Mouse (Mus musculus) limb, embryonic 12.5 days (tissue): ENCODE data around the gene Commd6. TPM values are rescaled to one million over a fixed set of nuclear protein-coding genes. Genes with fewer than 3 reads are reported as not detected.

Experiments
- ATAC-seq: fragments of 200-750 bp; cut with Nextera tagmentation; 2 replicates; pipeline ENCODE4 v1.8.0; 2017; ENCODE audit warnings: low read depth, moderate TSS enrichment; ENCODE audit not compliant: insufficient number of reproducible peaks, insufficient read depth, low FRiP score, low TSS enrichment
- H3K27ac ChIP-seq: fragments of 300-500 bp; sonication (generic); 2 replicates; pipeline ENCODE4 v1.5.1; 2016; ENCODE audit warnings: mild to moderate bottlenecking, moderate library complexity
- H3K27me3 ChIP-seq: fragments of 300-500 bp; sonication (generic); 2 replicates; pipeline ENCODE4 v1.6.1; 2016; ENCODE audit warnings: mild to moderate bottlenecking, moderate library complexity
- H3K36me3 ChIP-seq: fragments of 300-500 bp; sonication (generic); 2 replicates; pipeline ENCODE4 v1.6.1; 2016; ENCODE audit warnings: mild to moderate bottlenecking, moderate library complexity
- H3K4me1 ChIP-seq: fragments of 300-500 bp; sonication (generic); replicated peaks from 2 replicates; pipeline ENCODE4 v1.6.1; 2016
- H3K4me2 ChIP-seq: fragments of 300-500 bp; sonication (generic); 2 replicates; pipeline ENCODE4 v1.6.1; 2016; ENCODE audit warnings: mild to moderate bottlenecking, moderate library complexity
- H3K4me3 ChIP-seq: fragments of 300-500 bp; sonication (generic); replicated peaks from 2 replicates; pipeline ENCODE4 v1.5.1; 2016; ENCODE audit warnings: mild to moderate bottlenecking
- H3K9ac ChIP-seq: fragments of 300-500 bp; sonication (generic); replicated peaks from 2 replicates; pipeline ENCODE4 v1.6.1; 2016; ENCODE audit warnings: mild to moderate bottlenecking, moderate library complexity
- H3K9me3 ChIP-seq: fragments of 300-500 bp; sonication (generic); 2 replicates; pipeline ENCODE4 v1.6.1; 2016; ENCODE audit warnings: mild to moderate bottlenecking, moderate library complexity
- WGBS: fragments of 180-500 bp; shearing (Covaris S2); methylation state at CpG from one replicate; pipeline ENCODE4 v1.1.7; 2016; 5-methylcytosine and 5-hydroxymethylcytosine counted together
- polyA plus RNA-seq: library from polyadenylated mRNA; unstranded; fragments of >200 nt; fragmentation: Nextera tagmentation; extraction: Ambion mirVana; gene quantifications from 2 replicates; pipeline ENCODE4 v1.2.1, GENCODE M21; 2016

Commd6 gene
- polyA plus RNA-seq, 1 experiment from 2014 or later: 90.1 TPM

DNA sequence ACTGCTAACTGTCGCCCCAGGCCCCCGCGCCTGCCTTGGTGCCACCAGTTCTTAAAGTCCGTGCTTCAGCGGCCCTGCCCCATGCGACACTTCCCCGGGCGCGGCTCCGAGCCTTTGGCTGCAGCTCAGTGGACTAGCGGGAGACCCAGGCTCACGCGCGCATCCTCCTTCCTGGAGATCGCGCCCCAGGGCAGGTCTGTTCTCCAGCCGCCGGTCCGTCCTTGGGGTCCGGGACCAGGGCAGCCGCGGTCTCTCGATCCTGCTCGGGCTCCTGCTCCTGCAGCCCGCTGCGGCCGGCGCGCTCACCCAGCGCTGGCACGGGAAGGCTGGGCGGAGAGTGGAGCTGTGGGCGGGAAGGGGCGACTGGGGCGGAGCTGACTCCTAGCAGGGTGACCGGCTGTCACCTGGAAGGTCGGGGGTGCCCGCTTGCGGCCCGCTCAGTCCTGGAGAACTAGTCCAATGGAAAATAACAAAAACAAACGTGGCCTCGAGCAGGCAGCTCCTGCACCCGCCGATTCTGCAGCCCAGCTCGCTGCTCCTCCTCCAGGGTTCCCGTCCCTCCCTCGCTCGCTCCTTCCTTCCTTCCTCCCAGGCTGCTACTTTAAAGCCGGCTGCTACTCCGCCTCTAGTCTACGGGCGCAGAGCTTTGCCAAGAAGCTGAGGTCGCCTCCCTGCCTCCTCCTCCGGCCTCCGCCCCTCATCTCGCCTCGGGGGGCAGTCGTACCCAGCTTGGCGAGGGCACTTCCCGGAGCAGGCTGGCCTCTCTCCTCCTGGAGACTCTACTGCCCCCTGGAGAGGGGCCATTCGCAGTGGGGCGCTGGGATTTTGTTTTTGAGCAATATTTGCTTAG lies 31.7 kb downstream of the Commd6 start, which contains the start of gene Tbc1d4:
TSS of gene Tbc1d4 (minus strand) at position 673 of the 850 bp plus-strand sequence.
- under 1% methylated on average over 62 of the region's 62 CpGs for WGBS
- H3K27ac ChIP-seq: peak within 1 kb of the TSS; percentile 69

DNA sequence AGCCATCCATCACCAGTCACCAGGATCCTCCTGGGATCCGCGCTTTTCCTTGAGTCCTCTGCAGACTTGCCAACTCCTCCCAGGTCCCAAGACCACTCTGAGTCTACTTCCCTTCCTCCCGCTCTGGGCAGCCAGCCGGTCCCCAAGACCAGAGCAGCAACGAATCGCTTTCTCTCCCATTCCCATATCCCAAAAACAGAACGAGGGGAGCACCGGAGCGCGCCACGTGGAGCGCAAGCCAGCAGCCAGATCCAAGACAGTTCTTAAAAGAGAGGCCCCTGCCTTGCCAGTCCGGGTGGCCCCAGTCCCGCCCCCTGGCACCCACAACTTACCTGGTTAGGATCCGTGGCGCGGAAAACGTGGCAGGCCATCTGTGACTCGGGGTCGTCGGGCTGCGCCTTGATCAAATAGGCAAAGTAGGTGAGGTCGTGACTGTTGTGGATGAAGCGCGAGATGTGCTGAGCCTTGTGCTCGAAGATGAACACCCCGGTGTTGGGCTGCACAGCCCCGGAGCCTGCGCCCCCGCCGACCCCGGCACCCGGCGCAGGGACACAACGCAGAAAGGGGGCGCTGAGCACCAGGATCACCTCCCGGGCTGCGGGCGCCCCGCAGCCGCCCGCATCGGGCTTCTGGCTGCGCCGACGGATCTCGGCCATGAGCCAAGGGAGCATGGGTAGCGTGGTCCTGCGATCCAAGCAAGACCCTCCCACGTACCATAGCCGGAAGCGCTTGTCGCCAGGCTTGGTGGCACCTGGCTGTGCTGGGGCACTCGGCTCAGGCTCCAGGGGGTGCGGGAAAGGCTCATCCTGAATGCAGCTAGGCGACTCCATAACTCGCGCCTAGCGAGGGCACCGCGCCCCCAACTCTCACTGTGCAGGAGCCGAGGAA lies 32.6 kb downstream of the Commd6 start:
- Histone ChIP-seq H3K27me3 (peaks cover 10% of the 10 kb centered on the region), H3K9me3 (no peaks in the 10 kb centered on the region), H3K36me3 (no peaks in the 10 kb centered on the region), H3K4me2 (peak overlapping the region; percentile 99), H3K4me1 (peaks cover 11% of the 10 kb centered on the region), H3K27ac (no peak overlapping the region), H3K9ac (peak overlapping the region; percentile 76), H3K4me3 (peak overlapping the region; percentile 73)
- peak; percentile 56 for ATAC-seq
- WGBS: under 1% methylated on average over 62 of the region's 62 CpGs

More for the DNA sequence above, 31.7 kb downstream of the Commd6 start, which contains the start of gene Tbc1d4:
- Histone ChIP-seq H3K27me3 (peaks cover 13% of the 10 kb centered on the region), H3K36me3 (no peaks in the 10 kb centered on the region), H3K4me3 (peak within 1 kb of the TSS; percentile 73), H3K9ac (peak within 1 kb of the TSS; percentile 76), H3K4me1 (peaks cover 8% of the 10 kb centered on the region), H3K4me2 (peak within 1 kb of the TSS; percentile 99), H3K9me3 (no peaks in the 10 kb centered on the region)
- peak; percentile 90 for ATAC-seq

DNA sequence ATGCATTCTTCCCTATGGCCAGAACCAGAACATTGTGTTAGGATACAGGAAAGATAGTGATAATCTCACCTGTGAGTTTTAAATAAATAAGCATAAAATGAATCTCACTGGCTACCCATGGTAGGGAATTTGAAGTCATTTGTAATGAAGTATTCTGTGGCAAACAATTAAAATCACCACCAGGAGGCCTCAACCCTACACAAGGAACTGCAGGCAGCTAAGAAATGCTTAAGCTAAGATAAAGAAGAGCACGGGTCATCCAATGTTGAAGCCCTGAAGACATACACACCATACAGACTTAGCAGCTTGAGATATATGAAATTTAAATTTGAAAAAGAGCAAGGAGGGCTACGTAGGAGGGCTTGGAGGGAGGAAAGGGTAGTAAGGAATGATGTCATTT lies 34.6 kb downstream of the Commd6 start:
- no peaks in the 10 kb centered on the region for H3K9me3 ChIP-seq
- no peaks in the 10 kb centered on the region for H3K36me3 ChIP-seq
- H3K4me1 ChIP-seq: peaks cover 13% of the 10 kb centered on the region
- H3K4me3 ChIP-seq: no peak overlapping the region
- ATAC-seq: no peak
- H3K27ac ChIP-seq: no peak overlapping the region
- peaks cover 10% of the 10 kb centered on the region for H3K27me3 ChIP-seq
- 80% methylated on average over 2 of the region's 2 CpGs for WGBS
- no peak overlapping the region for H3K4me2 ChIP-seq
- H3K9ac ChIP-seq: no peak overlapping the region

DNA sequence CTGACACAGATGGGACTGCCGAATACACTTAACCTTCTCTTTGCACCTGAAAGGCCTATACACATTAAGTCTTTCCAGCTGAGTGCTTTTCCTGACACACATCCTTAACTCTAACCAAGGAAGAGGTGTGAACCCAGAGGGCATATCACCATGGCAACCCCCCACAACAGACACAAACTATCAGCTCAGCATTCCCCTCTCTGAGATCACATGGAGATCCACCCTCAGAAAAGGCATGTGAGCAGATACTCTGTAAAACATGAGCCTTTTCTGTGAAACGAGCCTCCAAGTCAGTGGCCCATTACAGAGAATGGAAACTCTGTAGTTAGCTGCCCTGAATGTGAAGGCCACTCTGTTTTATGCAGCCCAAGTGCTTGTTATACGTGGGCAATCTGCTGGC lies 37.6 kb downstream of the Commd6 start:
- WGBS: 50% methylated on average over 3 of the region's 3 CpGs
- ATAC-seq: no peak
- H3K27ac ChIP-seq: no peak overlapping the region

DNA sequence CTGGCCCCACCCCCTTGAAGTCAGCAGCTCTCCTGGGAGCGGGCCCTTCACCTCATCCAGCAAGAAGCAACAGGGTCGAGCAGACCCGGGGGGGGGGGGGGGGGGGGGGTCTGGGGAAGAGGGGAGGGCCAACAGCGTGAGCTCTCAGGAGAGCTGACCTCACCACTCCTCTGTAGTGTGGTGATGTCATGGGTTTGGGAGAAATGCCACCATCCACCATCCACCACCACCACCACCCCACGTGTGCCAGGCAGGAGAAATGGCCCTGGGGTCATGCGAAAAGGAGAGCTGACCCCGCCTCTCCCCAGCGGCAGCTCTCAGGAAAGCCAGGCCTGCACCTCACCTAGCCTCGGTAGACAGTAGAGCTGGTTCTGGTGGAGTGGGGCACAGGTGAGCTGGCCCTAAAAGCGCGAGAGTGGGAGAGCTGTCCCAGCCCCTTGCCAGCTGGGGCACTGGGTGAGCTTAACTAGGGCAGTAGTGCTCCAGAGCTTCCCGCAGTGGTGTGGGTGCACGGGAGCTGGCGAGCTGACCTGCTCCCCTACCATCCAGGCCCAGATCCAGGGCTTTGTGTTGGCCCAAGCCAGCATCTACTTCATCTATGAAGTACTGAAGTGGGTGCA lies 43.3 kb downstream of the Commd6 start:
- Histone ChIP-seq H3K9me3 (no peaks in the 10 kb centered on the region), H3K36me3 (no peaks in the 10 kb centered on the region), H3K4me1 (no peaks in the 10 kb centered on the region), H3K9ac (no peak overlapping the region), H3K4me3 (no peak overlapping the region), H3K27me3 (no peaks in the 10 kb centered on the region), H3K27ac (no peak overlapping the region), H3K4me2 (no peak overlapping the region)
- 84% methylated on average over 12 of the region's 14 CpGs for WGBS
- ATAC-seq: no peak

More for the DNA sequence above, 37.6 kb downstream of the Commd6 start:
- Histone ChIP-seq H3K9me3 (no peaks in the 10 kb centered on the region), H3K4me2 (no peak overlapping the region), H3K9ac (no peak overlapping the region), H3K36me3 (no peaks in the 10 kb centered on the region), H3K4me3 (no peak overlapping the region), H3K4me1 (peaks cover 12% of the 10 kb centered on the region), H3K27me3 (peaks cover 5% of the 10 kb centered on the region; the same call in 1 of the 2 replicates)

DNA sequence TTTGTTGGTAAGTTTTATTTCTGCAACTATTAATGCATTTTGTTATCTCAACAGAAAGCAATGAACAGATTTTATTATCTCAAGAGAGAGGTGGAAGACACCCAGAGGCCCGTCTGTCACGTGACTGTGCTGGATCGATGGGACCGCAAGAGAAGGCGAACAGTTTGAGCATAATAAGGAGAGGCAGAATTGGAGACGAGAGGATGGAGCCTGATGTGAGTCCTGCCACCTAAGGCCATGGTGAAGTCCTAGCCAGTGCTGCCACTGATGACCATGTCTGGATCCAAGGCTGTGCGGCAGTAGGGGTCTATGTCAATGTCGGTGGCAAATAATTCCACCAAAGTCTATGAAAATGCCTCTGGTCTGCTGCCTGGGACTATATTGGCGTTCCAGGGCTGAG lies 43.8 kb downstream of the Commd6 start:
- Histone ChIP-seq H3K4me3 (no peak overlapping the region), H3K27me3 (no peaks in the 10 kb centered on the region), H3K4me1 (no peaks in the 10 kb centered on the region), H3K9me3 (no peaks in the 10 kb centered on the region), H3K4me2 (no peak overlapping the region), H3K9ac (no peak overlapping the region), H3K36me3 (no peaks in the 10 kb centered on the region), H3K27ac (no peak overlapping the region)
- ATAC-seq: no peak
- 95% methylated on average over 9 of the region's 9 CpGs for WGBS

DNA sequence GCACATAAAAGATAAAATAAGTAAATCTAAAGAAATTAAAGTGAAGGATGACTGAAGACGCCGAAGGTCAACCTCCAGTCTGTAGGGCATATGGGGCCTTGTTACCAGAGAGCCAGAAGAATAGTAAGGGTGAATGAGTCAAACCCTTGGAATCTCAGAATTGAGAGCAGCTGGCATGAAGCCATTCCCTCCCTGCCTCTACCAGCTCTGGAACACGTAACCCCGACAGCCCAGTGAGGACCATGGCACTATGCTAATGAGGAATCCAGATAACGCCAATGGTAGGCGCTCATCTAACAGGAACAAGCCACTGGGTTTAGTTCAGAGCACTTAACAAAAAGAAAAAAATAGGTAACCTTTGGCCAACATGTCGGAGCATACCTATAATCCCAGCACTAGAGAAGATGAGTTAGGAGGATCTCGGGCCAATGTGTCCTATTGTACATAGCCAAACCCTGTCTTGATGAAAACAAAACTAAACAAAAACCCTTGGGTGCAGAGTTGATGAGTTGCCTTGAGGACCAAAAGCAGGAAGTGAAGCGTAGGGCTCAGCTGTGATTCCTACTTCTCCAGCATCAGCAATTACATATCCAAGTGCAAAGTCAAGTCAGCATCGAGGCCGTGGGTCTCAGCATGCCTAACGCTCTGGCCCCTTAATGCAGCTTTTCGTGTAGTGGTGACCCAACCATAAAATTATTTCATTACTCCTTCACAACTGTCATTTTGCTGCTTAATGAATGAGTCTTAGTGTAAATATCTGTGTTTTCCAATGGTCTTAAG lies 45.0 kb downstream of the Commd6 start:
- Histone ChIP-seq H3K27ac (no peak overlapping the region), H3K4me2 (no peak overlapping the region), H3K9me3 (no peaks in the 10 kb centered on the region), H3K27me3 (no peaks in the 10 kb centered on the region), H3K4me1 (no peaks in the 10 kb centered on the region), H3K4me3 (no peak overlapping the region), H3K9ac (no peak overlapping the region), H3K36me3 (no peaks in the 10 kb centered on the region)
- WGBS: 90% methylated on average over 13 of the region's 13 CpGs
- ATAC-seq: no peak

DNA sequence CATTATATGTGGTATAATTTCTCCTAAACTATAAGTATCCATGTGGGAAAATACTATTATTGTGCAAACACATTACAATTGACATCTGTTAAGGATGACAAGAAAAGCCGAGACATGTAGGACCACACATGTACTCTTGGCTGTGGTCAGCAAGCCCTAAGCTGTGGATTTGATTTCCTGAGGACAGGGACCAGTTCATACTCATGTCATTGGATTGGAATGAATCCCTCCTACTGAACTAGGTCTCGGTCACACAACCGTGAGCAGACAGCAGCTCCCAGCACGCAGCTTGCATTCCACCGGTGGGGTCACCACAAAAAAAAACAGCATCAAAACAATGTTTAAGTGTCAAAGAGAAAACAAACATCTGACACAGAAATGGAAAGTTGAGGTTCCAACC lies 46.5 kb downstream of the Commd6 start:
- H3K9ac ChIP-seq: no peak overlapping the region
- H3K9me3 ChIP-seq: no peaks in the 10 kb centered on the region
- no peak overlapping the region for H3K27ac ChIP-seq
- H3K36me3 ChIP-seq: no peaks in the 10 kb centered on the region
- H3K4me1 ChIP-seq: no peaks in the 10 kb centered on the region
- 89% methylated on average over 5 of the region's 5 CpGs for WGBS
- no peaks in the 10 kb centered on the region for H3K27me3 ChIP-seq
- no peak overlapping the region for H3K4me3 ChIP-seq
- H3K4me2 ChIP-seq: no peak overlapping the region
- no peak for ATAC-seq

DNA sequence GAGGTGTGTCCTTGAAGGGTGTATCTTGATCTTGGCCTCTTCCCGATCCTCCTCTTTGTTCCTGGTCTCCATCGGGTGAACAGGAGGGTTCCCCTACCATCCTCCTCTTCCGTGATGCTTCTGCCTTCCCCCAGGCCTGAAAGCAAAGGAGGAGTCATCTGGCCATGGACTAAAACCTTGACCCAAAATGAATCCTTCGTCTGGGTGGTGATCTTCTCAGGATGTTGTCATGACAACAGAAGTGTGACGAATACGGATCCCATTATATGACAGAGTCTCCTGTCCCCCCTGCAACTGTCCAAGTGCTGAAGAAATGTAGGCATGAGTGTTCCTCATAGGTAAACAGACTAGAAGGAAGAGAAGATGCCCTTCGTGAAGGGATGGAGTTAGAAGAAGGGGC lies 47.1 kb downstream of the Commd6 start:
- Histone ChIP-seq H3K4me1 (peaks cover under 1% of the 10 kb centered on the region; the same call in 1 of the 2 replicates), H3K27me3 (no peaks in the 10 kb centered on the region), H3K9ac (no peak overlapping the region), H3K4me2 (no peak overlapping the region), H3K9me3 (no peaks in the 10 kb centered on the region), H3K4me3 (no peak overlapping the region), H3K36me3 (no peaks in the 10 kb centered on the region), H3K27ac (no peak overlapping the region)
- ATAC-seq: no peak
- WGBS: 86% methylated on average over 7 of the region's 7 CpGs

DNA sequence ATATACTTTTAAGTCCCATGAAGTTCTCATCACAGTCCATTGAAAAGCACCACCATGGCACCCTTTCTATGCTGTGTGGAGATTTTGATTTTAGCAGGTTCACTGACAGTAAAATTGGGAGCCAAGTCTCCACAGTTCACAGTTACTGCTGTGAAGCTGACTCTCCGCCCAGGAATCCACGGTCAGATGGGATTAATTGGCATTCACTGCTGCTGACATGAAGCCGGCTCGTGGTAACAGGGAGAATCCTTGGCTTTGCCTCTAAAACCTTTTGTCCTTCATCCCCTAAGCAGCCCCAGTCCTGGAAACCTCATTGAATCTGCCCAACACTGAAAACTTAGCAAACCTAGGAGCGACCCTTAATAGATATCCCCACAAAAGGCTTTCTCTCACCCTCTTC lies 49.4 kb downstream of the Commd6 start:
- no peak overlapping the region for H3K4me3 ChIP-seq
- no peak overlapping the region for H3K4me2 ChIP-seq
- peaks cover 16% of the 10 kb centered on the region for H3K4me1 ChIP-seq
- 73% methylated on average over 5 of the region's 5 CpGs for WGBS
- no peaks in the 10 kb centered on the region for H3K27me3 ChIP-seq
- no peak for ATAC-seq
- no peaks in the 10 kb centered on the region for H3K9me3 ChIP-seq
- H3K27ac ChIP-seq: no peak overlapping the region
- H3K9ac ChIP-seq: no peak overlapping the region
- no peaks in the 10 kb centered on the region for H3K36me3 ChIP-seq
